9 mouse cellular contexts compared by ENCODE assay signal in the genomic region with DNA sequence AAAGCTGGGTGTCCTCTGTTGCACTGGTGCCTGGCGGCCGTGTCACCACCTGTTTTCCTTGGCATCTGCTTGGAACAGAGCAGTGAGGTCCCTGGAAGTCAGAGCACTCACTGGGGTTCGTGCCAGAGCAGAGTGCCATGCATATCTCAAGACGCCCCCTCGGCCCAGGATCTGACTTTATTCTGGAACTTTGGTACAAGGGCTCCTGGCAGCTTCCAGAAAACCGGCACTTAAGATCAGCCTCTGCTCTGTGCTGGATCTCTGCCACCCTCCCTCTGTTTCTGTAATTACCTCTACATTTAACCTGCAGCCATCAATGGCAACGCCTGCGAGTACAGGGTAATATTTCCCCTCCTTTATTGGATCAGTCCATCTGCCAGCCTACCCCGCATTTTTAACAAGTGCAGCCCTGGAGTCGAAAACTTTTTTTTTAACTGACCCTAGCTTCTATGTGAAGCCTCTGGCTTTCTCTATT.
DNase-seq lines count a peak whose midpoint lies in the region; ATAC-seq and TF ChIP-seq lines count a peak whose summit lies in the region.
"Had no signal": no experiment of that assay in that cellular context is flagged by ENCODE, and none has a peak within 500 bp of the region (broad histone marks: within the 10 kb centered on the region; RNA-seq: fewer than 3 reads in every experiment).

No protein-coding gene starts in this region.

- H3K27me3 ChIP-seq in lung, postnatal 0 days (replicated peaks; ENCODE audit: insufficient read depth, low read length) = no peaks in the 10 kb centered on the region
- H3K27me3 ChIP-seq in forebrain, embryonic 15.5 days = peaks cover 28% of the 10 kb centered on the region
- H3K27me3 ChIP-seq in limb, embryonic 14.5 days (ENCODE audit: control insufficient read depth, insufficient read depth, low read length) = no peaks in the 10 kb centered on the region

- no peaks in the 10 kb centered on the region for H3K36me3 ChIP-seq in lung, postnatal 0 days (ENCODE audit: insufficient read depth, low read length)
- H3K36me3 ChIP-seq in forebrain, embryonic 15.5 days = no peaks in the 10 kb centered on the region
- no peaks in the 10 kb centered on the region for H3K36me3 ChIP-seq in limb, embryonic 14.5 days (ENCODE audit: control insufficient read depth, insufficient read depth, low read length)

- ATAC-seq in lung, postnatal 0 days = no peak
- peak; percentile 63 for ATAC-seq in forebrain, embryonic 15.5 days (replicated peaks)
- no peak for ATAC-seq in limb, embryonic 14.5 days (ENCODE audit: low FRiP score, low read depth)
- ATAC-seq in megakaryocyte progenitor cell, adult 5-6 weeks (replicated peaks; ENCODE audit: poor library complexity) = no peak

- no peaks in the 10 kb centered on the region for H3K9me3 ChIP-seq in lung, postnatal 0 days (ENCODE audit: low read length)
- H3K9me3 ChIP-seq in forebrain, embryonic 15.5 days = no peaks in the 10 kb centered on the region
- no peaks in the 10 kb centered on the region for H3K9me3 ChIP-seq in limb, embryonic 14.5 days (ENCODE audit: control insufficient read depth, low read length)

- DNase-seq in lung, postnatal 0 days (ENCODE audit: low spot score) = peak; percentile 8
- no peak for DNase-seq in lung, adult 2 months
- DNase-seq in limb, embryonic 14.5 days (ENCODE audit: low spot score) = peak; percentile 5
- no peak for DNase-seq in c-Kit-positive CD71-positive TER-119-positive erythroid progenitor cells, embryonic 14.5 days (ENCODE audit: low spot score)
- no peak for DNase-seq in right cerebral cortex, adult 2 months (ENCODE audit: low spot score in 2 of 2)
- no peak for DNase-seq in layer of hippocampus, postnatal 10 days (ENCODE audit: low spot score in 2 of 2)

- no peak for TF ChIP-seq EP300 in lung, postnatal 0 days (IDR thresholded peaks at IDR 0.05)

- no peaks in the 10 kb centered on the region for H3K4me1 ChIP-seq in lung, postnatal 0 days (ENCODE audit: insufficient read depth, low read depth, low read length)
- no peaks in the 10 kb centered on the region for H3K4me1 ChIP-seq in lung, adult 2 months (ENCODE audit: control insufficient read depth, insufficient read depth, low read length)
- H3K4me1 ChIP-seq in forebrain, embryonic 15.5 days = peaks cover 14% of the 10 kb centered on the region
- peaks cover 5% of the 10 kb centered on the region; the same call in 1 of the 2 replicates for H3K4me1 ChIP-seq in limb, embryonic 14.5 days (ENCODE audit: control insufficient read depth, insufficient read depth, low read length)

- WGBS in lung, postnatal 0 days = 38% methylated on average over 10 of the region's 10 CpGs
- WGBS in lung, adult 2 months = 44% methylated on average over 10 of the region's 10 CpGs
- 6% methylated on average over 10 of the region's 10 CpGs for WGBS in forebrain, embryonic 15.5 days
- WGBS in limb, embryonic 14.5 days = 19% methylated on average over 10 of the region's 10 CpGs

- no peak for TF ChIP-seq CTCF in lung, postnatal 0 days (IDR thresholded peaks at IDR 0.05)
- TF ChIP-seq CTCF in lung, adult 2 months (IDR thresholded peaks at IDR 0.05; ENCODE audit: insufficient read depth, low read length) = no peak

- H3K27ac ChIP-seq in lung, postnatal 0 days (ENCODE audit: low read length) = no peak overlapping the region
- no peak overlapping the region for H3K27ac ChIP-seq in forebrain, embryonic 15.5 days (replicated peaks)
- no peak overlapping the region for H3K27ac ChIP-seq in limb, embryonic 14.5 days (replicated peaks; ENCODE audit: low read depth, low read length)
- H3K27ac ChIP-seq: macrophage had no signal

- no peak for TF ChIP-seq POLR2A in lung, adult 2 months (IDR thresholded peaks at IDR 0.05; ENCODE audit: borderline replicate concordance, extremely low read depth, low read depth, low read length)
- TF ChIP-seq POLR2A in limb, embryonic 14.5 days (IDR thresholded peaks at IDR 0.05; ENCODE audit: borderline replicate concordance, extremely low read depth, insufficient read depth, insufficient read length) = no peak

- H3K9ac ChIP-seq in lung, postnatal 0 days (replicated peaks; ENCODE audit: low read depth) = no peak overlapping the region
- no peak overlapping the region for H3K9ac ChIP-seq in forebrain, embryonic 15.5 days (replicated peaks)
- H3K9ac ChIP-seq in limb, embryonic 14.5 days (ENCODE audit: low read depth, low read length, severe bottlenecking) = no peak overlapping the region

- no peak overlapping the region for H3K4me3 ChIP-seq in lung, postnatal 0 days (ENCODE audit: low read depth, low read length)
- no peak overlapping the region for H3K4me3 ChIP-seq in lung, adult 2 months (replicated peaks; ENCODE audit: extremely low read depth, low read depth, low read length)
- H3K4me3 ChIP-seq in forebrain, embryonic 15.5 days = no peak overlapping the region
- H3K4me3 ChIP-seq in limb, embryonic 14.5 days (replicated peaks; ENCODE audit: low read length) = no peak overlapping the region

- H3K4me2 ChIP-seq in lung, postnatal 0 days (replicated peaks; ENCODE audit: low read depth, low read length) = no peak overlapping the region
- H3K4me2 ChIP-seq in forebrain, embryonic 15.5 days (replicated peaks) = peak overlapping the region; percentile 5; the same call in 1 of the 2 replicates
- no peak overlapping the region for H3K4me2 ChIP-seq in limb, embryonic 14.5 days (replicated peaks; ENCODE audit: low read depth, low read length, severe bottlenecking)

Comparison
In these comparisons a context has a peak if more than half of its experiments do, and no peak if none do; other contexts are left out.
1. DNase-seq: peak in lung, postnatal 0 days (single experiment) and limb, embryonic 14.5 days (single experiment); none in lung, adult 2 months (single experiment), c-Kit-positive CD71-positive TER-119-positive erythroid progenitor cells, embryonic 14.5 days (single experiment), right cerebral cortex, adult 2 months (0 of 2) and layer of hippocampus, postnatal 10 days (0 of 2).